Mouse (Mus musculus) CH12.LX (cell line): ENCODE measurements around the gene Stox2. TPM values are rescaled to one million over a fixed set of nuclear protein-coding genes. Genes with fewer than 3 reads are reported as not detected.
A peak's percentile ranks its signal among the peaks of the same experiment; 100 is the strongest.

ENCODE experiments used
- DNase-seq: peaks from one replicate; pipeline ENCODE4 v3.0.0-alpha.2; 2013; ENCODE audit errors: extremely low read depth
- H3K27ac ChIP-seq: 2 replicates; pipeline ENCODE4 v1.5.1; 2012; ENCODE audit warnings: low read depth, mild to moderate bottlenecking, control low read depth, moderate library complexity; ENCODE audit not compliant: insufficient read depth
- H3K27me3 ChIP-seq: replicated peaks from 2 replicates; pipeline ENCODE3; 2012; ENCODE audit warnings: inconsistent platforms
- H3K36me3 ChIP-seq, 2 experiments: replicated peaks in 1 of 2; 2 replicates each; pipeline versions ENCODE3 to v1.6.1; 2012; ENCODE audit warnings: inconsistent platforms in 1 of 2, low read length in 1 of 2, mild to moderate bottlenecking in 1 of 2, mixed read lengths in 1 of 2, moderate library complexity in 1 of 2; ENCODE audit not compliant: control insufficient read depth in 1 of 2, insufficient read depth in 1 of 2
- H3K4me1 ChIP-seq, 2 experiments: 2 replicates each; pipeline ENCODE4 v1.6.1; 2012; ENCODE audit warnings: inconsistent platforms in 1 of 2, moderate library complexity in 1 of 2; ENCODE audit not compliant: insufficient read depth in 2 of 2, control insufficient read depth in 1 of 2
- H3K4me2 ChIP-seq: 2 replicates; pipeline ENCODE4 v1.6.1; 2012; ENCODE audit warnings: low read depth, mild to moderate bottlenecking, control low read depth; ENCODE audit not compliant: poor library complexity, insufficient read depth, severe bottlenecking
- H3K4me3 ChIP-seq, 3 experiments: fragments of 150-350 bp in 1 of 3; sonication (generic) in 1 of 3; replicated peaks in 1 of 3; 2 replicates each; pipeline versions ENCODE3 to v1.5.1; 2011 to 2012; ENCODE audit warnings: low read depth in 2 of 3, low read length in 2 of 3, mild to moderate bottlenecking in 2 of 3, moderate library complexity in 2 of 3, control low read depth in 1 of 3, improper control_type of control experiment in 1 of 3, inconsistent platforms in 1 of 3, mixed read lengths in 1 of 3; ENCODE audit not compliant: poor library complexity in 1 of 3
- H3K79me2 ChIP-seq: replicated peaks from 2 replicates; pipeline ENCODE4 v1.6.1; 2012; ENCODE audit warnings: mild to moderate bottlenecking, moderate library complexity; ENCODE audit not compliant: control insufficient read depth, poor library complexity, insufficient read depth, severe bottlenecking; ENCODE audit errors: extremely low read depth
- H3K9ac ChIP-seq: 2 replicates; pipeline ENCODE4 v1.6.1; 2012; ENCODE audit warnings: low read depth, mild to moderate bottlenecking, control low read depth, moderate library complexity; ENCODE audit not compliant: insufficient read depth
- H3K9me3 ChIP-seq: replicated peaks from 2 replicates; pipeline ENCODE3; 2012; ENCODE audit warnings: low read length, inconsistent platforms, mixed read lengths
- CHD2 ChIP-seq: IDR thresholded peaks from 2 replicates; pipeline ENCODE4 v1.6.1; 2011; ENCODE audit warnings: low read length, improper control_type of control experiment
- E2F4 ChIP-seq: IDR thresholded peaks from 2 replicates; pipeline ENCODE4 v1.6.1; 2011; ENCODE audit warnings: low read depth, low read length, improper control_type of control experiment; ENCODE audit not compliant: insufficient replicate concordance
- ELF1 ChIP-seq: IDR thresholded peaks from 2 replicates; pipeline ENCODE4 v1.6.1; 2014; ENCODE audit warnings: low read depth, mild to moderate bottlenecking, inconsistent platforms, low read length, improper control_type of control experiment
- EP300 ChIP-seq: IDR thresholded peaks from 2 replicates; pipeline ENCODE4 v1.6.1; 2011; ENCODE audit warnings: low read length, improper control_type of control experiment
- HCFC1 ChIP-seq: IDR thresholded peaks from 2 replicates; pipeline ENCODE4 v1.6.1; 2012; ENCODE audit warnings: low read depth, mild to moderate bottlenecking, inconsistent platforms, low read length, improper control_type of control experiment
- IRF4 ChIP-seq: IDR thresholded peaks from 2 replicates; pipeline ENCODE4 v1.6.1; 2014; ENCODE audit warnings: low read depth, mild to moderate bottlenecking, inconsistent platforms, low read length, improper control_type of control experiment
- JUN ChIP-seq: IDR thresholded peaks from 2 replicates; pipeline ENCODE4 v1.6.1; 2011; ENCODE audit warnings: low read depth, mild to moderate bottlenecking, low read length, improper control_type of control experiment, moderate library complexity; ENCODE audit not compliant: insufficient read depth
- JUND ChIP-seq: conservative IDR thresholded peaks from 2 replicates; pipeline ENCODE4 v1.6.1; 2011; ENCODE audit warnings: low read depth, low read length, improper control_type of control experiment
- KAT2A ChIP-seq: IDR thresholded peaks from 2 replicates; pipeline ENCODE4 v1.6.1; 2012; ENCODE audit warnings: low read length, improper control_type of control experiment, inconsistent platforms; ENCODE audit not compliant: insufficient replicate concordance
- MAFK ChIP-seq: IDR thresholded peaks from 2 replicates; pipeline ENCODE4 v1.6.1; 2011; ENCODE audit warnings: low read length, improper control_type of control experiment; ENCODE audit not compliant: insufficient replicate concordance
- MAX ChIP-seq: IDR thresholded peaks from 2 replicates; pipeline ENCODE4 v1.6.1; 2011; ENCODE audit warnings: low read length, improper control_type of control experiment
- MXI1 ChIP-seq: IDR thresholded peaks from 2 replicates; pipeline ENCODE4 v1.6.1; 2011; ENCODE audit warnings: mild to moderate bottlenecking, low read depth, low read length, improper control_type of control experiment
- MYC ChIP-seq: IDR thresholded peaks from 2 replicates; pipeline ENCODE4 v1.6.1; 2011; ENCODE audit warnings: low read depth, mild to moderate bottlenecking, improper control_type of control experiment, low read length
- NELFE ChIP-seq: IDR thresholded peaks from 2 replicates; pipeline ENCODE4 v1.6.1; 2011; ENCODE audit warnings: low read depth, low read length, improper control_type of control experiment
- NRF1 ChIP-seq: IDR thresholded peaks from 2 replicates; pipeline ENCODE4 v1.6.1; 2014; ENCODE audit warnings: low read depth, mild to moderate bottlenecking, inconsistent platforms, low read length, improper control_type of control experiment, moderate library complexity
- POLR2AphosphoS2 ChIP-seq: IDR thresholded peaks from 2 replicates; pipeline ENCODE4 v1.6.1; 2011; ENCODE audit warnings: low read depth, low read length, improper control_type of control experiment
- TCF12 ChIP-seq: IDR thresholded peaks from 2 replicates; pipeline ENCODE4 v1.6.1; 2014; ENCODE audit warnings: low read depth, mild to moderate bottlenecking, inconsistent platforms, low read length, improper control_type of control experiment
- UBTF ChIP-seq: IDR thresholded peaks from 2 replicates; pipeline ENCODE4 v1.6.1; 2012; ENCODE audit warnings: low read depth, mild to moderate bottlenecking, inconsistent platforms, low read length, improper control_type of control experiment, moderate library complexity
- ZC3H11A ChIP-seq: IDR thresholded peaks from 2 replicates; pipeline ENCODE4 v1.6.1; 2012; ENCODE audit warnings: low read depth, mild to moderate bottlenecking, inconsistent platforms, low read length, improper control_type of control experiment
- ZKSCAN1 ChIP-seq: IDR thresholded peaks from 2 replicates; pipeline ENCODE4 v1.6.1; 2012; ENCODE audit warnings: low read depth, inconsistent platforms, low read length, improper control_type of control experiment, borderline replicate concordance
- ZMIZ1 ChIP-seq: IDR thresholded peaks from 2 replicates; pipeline ENCODE4 v1.6.1; 2012; ENCODE audit warnings: low read depth, mild to moderate bottlenecking, inconsistent platforms, low read length, improper control_type of control experiment
- ZNF384 ChIP-seq: IDR thresholded peaks from 2 replicates; pipeline ENCODE4 v1.6.1; 2012; ENCODE audit warnings: low read depth, low read length, improper control_type of control experiment, inconsistent platforms
- dilution Hi-C: fragments of 300-500 bp; cut with MboI; formaldehyde crosslinking; loops from 2 replicates; pipeline ENCODE4 v1.14.3; 2020; ENCODE audit warnings: low sequenced_read_pairs; ENCODE audit not compliant: extremely low pct_unique_long_range_greater_than_20kb, extremely low pct_ligation_motif_present
- in situ Hi-C: fragments of 300-500 bp; cut with MboI; formaldehyde crosslinking; loops from 3 replicates; pipeline ENCODE4 v1.14.3; 2019; ENCODE audit warnings: low sequenced_read_pairs, low pct_ligation_motif_present, low pct_unique_long_range_greater_than_20kb, mixed read lengths
- polyA plus RNA-seq: library from polyadenylated mRNA; unstranded; fragments of >175 nt; gene quantifications from 2 replicates; pipeline ENCODE4 v1.2.1, GENCODE M21; 2012; ENCODE audit warnings: low read depth; ENCODE audit not compliant: insufficient read length
- total RNA-seq, 2 experiments: library from RNA; depleted of rRNA; stranded (reverse); fragments of 300-350 nt in 1 of 2; fragments of >200 nt in 1 of 2; gene quantifications; 2 replicates each; pipeline ENCODE4 v1.2.3; 2012 to 2014

Gene Stox2
- total and polyA plus RNA-seq, 3 experiments, result 0.23 to 1.0 (median 0.42) TPM

DNA sequence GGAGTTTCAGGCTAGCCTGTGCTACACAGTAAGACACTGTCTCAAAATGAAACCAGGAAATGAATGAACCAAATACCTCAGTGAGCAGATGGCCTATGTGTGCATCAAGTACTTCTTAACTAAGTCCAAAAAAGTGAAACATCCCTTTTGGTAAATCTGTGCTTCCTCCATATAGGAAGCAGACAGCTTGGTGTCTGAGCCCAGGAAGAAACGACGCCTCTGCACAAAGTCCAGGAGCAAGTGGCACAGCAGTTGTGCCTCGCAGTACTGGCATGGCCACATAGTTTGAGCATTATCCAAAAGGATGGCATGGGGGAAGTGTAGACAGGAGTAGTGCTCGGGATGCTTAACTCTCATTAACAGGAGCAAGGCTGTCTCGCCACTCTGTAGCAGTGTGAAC is 140.3 kb downstream of the Stox2 start:
- Histone ChIP-seq H3K9ac (no peak overlapping the region), H3K4me1 (peaks cover 5 to 82% of the 10 kb centered on the region in 2 experiments; a peak in 2 of 4 replicates), H3K36me3 (no peaks in the 10 kb centered on the region), H3K9me3 (no peaks in the 10 kb centered on the region), H3K79me2 (no peaks in the 10 kb centered on the region), H3K4me3 (no peak overlapping the region), H3K4me2 (no peak overlapping the region), H3K27me3 (no peaks in the 10 kb centered on the region), H3K27ac (no peak overlapping the region)
- in situ Hi-C loops, result no loop called here
- dilution Hi-C loops, result no loop called here
- TF ChIP-seq HCFC1 (no peak), TCF12 (no peak), MAFK (no peak), ZKSCAN1 (no peak), MXI1 (no peak), POLR2AphosphoS2 (no peak), ZNF384 (no peak), JUND (no peak), IRF4 (no peak), ELF1 (no peak), E2F4 (no peak), UBTF (no peak), NELFE (no peak)
- no peak for DNase-seq

DNA sequence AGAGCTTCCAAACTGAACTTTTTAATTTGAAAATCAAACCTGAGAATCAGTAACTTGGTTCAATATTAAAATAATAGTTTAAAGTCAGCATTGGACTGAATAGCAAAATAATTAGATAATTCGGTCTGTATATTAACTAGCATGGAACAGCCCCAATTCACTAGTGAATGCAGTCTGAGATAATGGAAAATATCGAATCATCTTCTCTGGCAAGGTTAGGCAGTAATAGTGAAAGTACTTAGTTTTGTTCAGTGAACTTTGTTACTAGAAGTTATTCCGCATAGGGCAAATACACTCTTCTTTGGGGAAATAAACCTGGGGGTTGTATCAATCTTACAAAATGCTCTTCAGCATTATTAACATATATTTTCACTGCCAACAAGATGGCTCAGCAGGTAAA is 147.7 kb downstream of the Stox2 start:
- TF ChIP-seq JUND (peak; percentile 43; the same call in 1 of the 2 replicates), ZKSCAN1 (no peak), EP300 (peak; percentile 57), ZC3H11A (no peak), KAT2A (no peak), MYC (no peak), MAX (no peak), JUN (peak; percentile 67; the same call in 1 of the 2 replicates), CHD2 (no peak), ZNF384 (no peak), NRF1 (no peak), E2F4 (no peak), IRF4 (no peak), ZMIZ1 (no peak)

More for the DNA sequence above, 147.7 kb downstream of the Stox2 start:
- Histone ChIP-seq H3K4me2 (no peak overlapping the region), H3K27ac (no peak overlapping the region), H3K27me3 (no peaks in the 10 kb centered on the region), H3K79me2 (no peaks in the 10 kb centered on the region), H3K4me3 (no peak overlapping the region), H3K36me3 (no peaks in the 10 kb centered on the region), H3K4me1 (peaks cover 3 to 28% of the 10 kb centered on the region in 2 experiments; a peak in 2 of 4 replicates), H3K9ac (no peak overlapping the region), H3K9me3 (no peaks in the 10 kb centered on the region)
- in situ Hi-C loops (no loop called here), dilution Hi-C loops (no loop called here)
- DNase-seq, result peak; percentile 22
